Mouse (Mus musculus) spleen, adult 2 months (tissue): ENCODE measurements around the gene Mtmr2. TPM values are rescaled to one million over a fixed set of nuclear protein-coding genes. Genes with fewer than 3 reads are reported as not detected.
A peak's percentile ranks its signal among the peaks of the same experiment; 100 is the strongest.

Experiments used
- DNase-seq, 2 experiments: peaks; one replicate each; pipeline versions ENCODE4 v3.0.0 to v3.0.0-alpha.2; 2012 to 2021; ENCODE audit warnings: low spot score in 2 of 2, low read depth in 1 of 2
- H3K27ac ChIP-seq: fragments of 200-500 bp; 2 replicates; pipeline ENCODE4 v1.5.1; 2012; ENCODE audit warnings: low read length, inconsistent platforms; ENCODE audit not compliant: insufficient read depth
- H3K27me3 ChIP-seq: fragments of 200-500 bp; 2 replicates; pipeline ENCODE4 v1.6.1; 2012; ENCODE audit warnings: mild to moderate bottlenecking, moderate library complexity, low read length, inconsistent platforms; ENCODE audit not compliant: control insufficient read depth, insufficient read depth
- H3K36me3 ChIP-seq: fragments of 200-500 bp; 2 replicates; pipeline ENCODE4 v1.6.1; 2012; ENCODE audit warnings: mild to moderate bottlenecking, low read length, inconsistent platforms; ENCODE audit not compliant: control insufficient read depth, insufficient read depth
- H3K4me1 ChIP-seq: fragments of 200-500 bp; 2 replicates; pipeline ENCODE4 v1.6.1; 2011; ENCODE audit warnings: inconsistent platforms; ENCODE audit not compliant: control insufficient read depth, insufficient read depth, insufficient read length
- H3K4me3 ChIP-seq: fragments of 200-500 bp; 2 replicates; pipeline ENCODE4 v1.5.1; 2011; ENCODE audit warnings: mild to moderate bottlenecking, inconsistent platforms; ENCODE audit not compliant: insufficient read depth, insufficient read length; ENCODE audit errors: extremely low read depth
- CTCF ChIP-seq: fragments of 200-500 bp; IDR thresholded peaks from 2 replicates; pipeline ENCODE4 v1.5.1; 2011; ENCODE audit warnings: mild to moderate bottlenecking, inconsistent platforms; ENCODE audit not compliant: insufficient read depth, insufficient read length, insufficient replicate concordance; ENCODE audit errors: extremely low read depth
- POLR2A ChIP-seq: fragments of 200-500 bp; IDR thresholded peaks from 2 replicates; pipeline ENCODE4 v1.6.1; 2011; ENCODE audit warnings: low read depth, low read length, inconsistent platforms
- WGBS: fragments of 180-500 bp; shearing (Covaris S2); methylation state at CpG from one replicate; pipeline ENCODE4 v1.1.7; 2018; 5-methylcytosine and 5-hydroxymethylcytosine counted together
- polyA plus RNA-seq: library from polyadenylated mRNA; depleted of rRNA; stranded (reverse); fragments of >200 nt; gene quantifications from 2 replicates; pipeline ENCODE4 v1.2.3, GENCODE M21; 2012; rRNA removed

Gene Mtmr2
- polyA plus RNA-seq, 1 experiment: 22.3 TPM

DNA sequence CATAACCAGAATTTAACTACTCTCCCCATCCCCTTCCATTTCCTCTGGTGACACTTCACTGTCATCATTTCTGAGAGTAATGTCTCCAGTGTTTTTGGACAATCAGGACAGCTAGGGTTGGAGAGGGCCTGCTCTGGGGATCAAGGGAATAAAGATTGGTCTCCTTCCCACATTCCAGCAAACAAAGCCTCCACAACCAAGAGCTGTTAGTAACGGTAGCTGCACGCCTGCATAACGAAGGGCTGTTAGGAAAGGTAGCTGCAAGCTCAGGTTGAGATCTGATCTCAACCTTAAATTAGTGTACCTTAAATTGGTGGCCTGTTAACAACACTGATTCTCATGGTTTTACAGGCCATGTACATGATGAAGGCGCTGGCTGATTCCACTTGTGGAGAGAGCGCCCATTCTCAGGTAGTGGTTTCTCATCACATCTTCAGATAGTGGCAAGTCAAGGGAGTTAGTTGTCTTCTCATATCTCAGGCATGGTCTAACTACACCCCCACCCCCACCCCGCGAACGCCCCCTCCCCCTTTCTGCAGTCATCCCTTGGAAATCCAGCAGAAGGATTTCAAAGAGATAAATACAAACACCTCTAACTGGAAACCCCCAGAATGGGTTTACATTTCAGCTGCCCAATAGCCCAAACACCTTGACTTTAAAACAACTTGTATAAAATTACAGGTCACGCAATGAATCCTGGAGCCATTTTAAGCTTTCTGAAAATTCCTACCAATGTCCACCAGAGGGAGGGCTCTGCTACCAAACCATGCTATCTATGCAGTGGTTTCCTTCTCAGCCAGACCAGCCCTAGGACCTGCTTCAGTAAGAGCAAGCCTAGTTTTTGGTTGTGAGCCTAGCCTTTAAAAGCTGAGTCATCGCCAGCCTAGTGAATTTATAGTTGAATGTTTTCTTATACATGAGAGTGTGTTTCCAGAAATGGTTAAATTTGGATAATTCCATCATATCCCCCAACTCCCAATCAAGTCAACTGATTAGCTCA, 100.6 kb downstream of the Mtmr2 start:
- no peak overlapping the region for H3K4me3 ChIP-seq
- H3K4me1 ChIP-seq: no peaks in the 10 kb centered on the region
- no peak for DNase-seq
- no peak overlapping the region for H3K27ac ChIP-seq
- peaks cover 8% of the 10 kb centered on the region for H3K36me3 ChIP-seq
- TF ChIP-seq CTCF (peak; percentile 12; the same call in 1 of the 2 replicates), POLR2A (no peak)
- H3K27me3 ChIP-seq: no peaks in the 10 kb centered on the region
- 89% methylated on average over 10 of the region's 10 CpGs for WGBS

- Histone ChIP-seq H3K4me1 (no peaks in the 10 kb centered on the region), H3K36me3 (no peaks in the 10 kb centered on the region), H3K27me3 (no peaks in the 10 kb centered on the region), H3K27ac (no peak overlapping the region), H3K4me3 (no peak overlapping the region)
- DNase-seq: no peak
- no peak for TF ChIP-seq CTCF
- no peak for TF ChIP-seq POLR2A
- WGBS: 66% methylated on average over 3 of the region's 3 CpGs
Observed at GRCm38 (mm10) chr9:13853876-13854275, 105.7 kb downstream of the Mtmr2 start.

Other genes starting within 250 kb of the Mtmr2 start
- 8.5 and 10.1 TPM in 2 replicates for gene Cep57, start 78.7 kb downstream of the Mtmr2 start, polyA plus RNA-seq
- 8.5 and 19.2 TPM in 2 replicates for gene Fam76b, start 79.3 kb downstream of the Mtmr2 start, polyA plus RNA-seq